13 mouse cellular contexts compared by ENCODE assay signal in genomic region chr4:145314836-145315467, GRCm38 (mm10). TPM values are rescaled to one million over a fixed set of nuclear protein-coding genes. Genes with fewer than 3 reads are reported as not detected.
A peak's percentile ranks its signal among the peaks of the same experiment; 100 is the strongest.
DNase-seq lines count a peak whose midpoint lies in the region; ATAC-seq lines count a peak whose summit lies in the region.
"Had no signal": no experiment of that assay in that cellular context is flagged by ENCODE, and none has a peak within 500 bp of the region (broad histone marks: within the 10 kb centered on the region; RNA-seq: fewer than 3 reads in every experiment).

Gene Tnfrsf8 (minus strand): TSS chr4:145315164.

- no peaks in the 10 kb centered on the region for H3K4me1 ChIP-seq in midbrain, embryonic 16.5 days (ENCODE audit: control insufficient read depth, insufficient read depth, low read length)
- H3K4me1 ChIP-seq in midbrain, embryonic 15.5 days, result no peaks in the 10 kb centered on the region
- H3K4me1 ChIP-seq in embryonic facial prominence, embryonic 10.5 days, result peaks cover 5% of the 10 kb centered on the region; the same call in 1 of the 2 replicates

- 4% methylated on average over 24 of the region's 24 CpGs for WGBS in midbrain, embryonic 16.5 days
- WGBS in midbrain, embryonic 15.5 days, result 6% methylated on average over 24 of the region's 24 CpGs
- WGBS in embryonic facial prominence, embryonic 10.5 days, result 3% methylated on average over 24 of the region's 24 CpGs

- H3K9ac ChIP-seq in midbrain, embryonic 16.5 days (ENCODE audit: low read depth, low read length), result no peak within 1 kb of the TSS
- H3K9ac ChIP-seq in midbrain, embryonic 15.5 days, result no peak within 1 kb of the TSS

- DNase-seq in R1 (ENCODE audit: low read depth, low spot score), result peak; percentile 76
- DNase-seq in thymus, postnatal 36 days, result peak; percentile 62 to 80
- DNase-seq in cerebellum, adult 9-10 months, result no peak
- DNase-seq in embryonic facial prominence, embryonic 10.5 days (ENCODE audit: low spot score), result no peak
- DNase-seq: adrenal gland, postnatal 25 days; cerebellum, adult 11-12 months; heart, postnatal 4 days; lung, adult 18-20 months had no signal

- no peaks in the 10 kb centered on the region for H3K36me3 ChIP-seq in midbrain, embryonic 16.5 days (ENCODE audit: control insufficient read depth, insufficient read depth, low read length)
- H3K36me3 ChIP-seq in midbrain, embryonic 15.5 days (replicated peaks), result no peaks in the 10 kb centered on the region
- no peaks in the 10 kb centered on the region for H3K36me3 ChIP-seq in embryonic facial prominence, embryonic 10.5 days (replicated peaks)

- no peaks in the 10 kb centered on the region for H3K9me3 ChIP-seq in midbrain, embryonic 16.5 days (replicated peaks; ENCODE audit: control insufficient read depth, low read length, poor library complexity, severe bottlenecking)
- H3K9me3 ChIP-seq in midbrain, embryonic 15.5 days, result no peaks in the 10 kb centered on the region
- H3K9me3 ChIP-seq in embryonic facial prominence, embryonic 10.5 days, result no peaks in the 10 kb centered on the region

- peak within 1 kb of the TSS; percentile 30 for H3K4me2 ChIP-seq in midbrain, embryonic 16.5 days (ENCODE audit: low read length)
- H3K4me2 ChIP-seq in midbrain, embryonic 15.5 days, result no peak within 1 kb of the TSS; the same call in 1 of the 2 replicates

- ATAC-seq in midbrain, embryonic 16.5 days, result no peak
- no peak for ATAC-seq in midbrain, embryonic 15.5 days (replicated peaks)
- ATAC-seq in megakaryocyte, adult 5-6 weeks (ENCODE audit: poor library complexity, severe bottlenecking), result peak; percentile 38

- H3K27me3 ChIP-seq in midbrain, embryonic 16.5 days (ENCODE audit: control insufficient read depth, insufficient read depth, low read depth, low read length), result no peaks in the 10 kb centered on the region
- no peaks in the 10 kb centered on the region for H3K27me3 ChIP-seq in midbrain, embryonic 15.5 days (replicated peaks)
- H3K27me3 ChIP-seq in embryonic facial prominence, embryonic 10.5 days (replicated peaks; ENCODE audit: low read depth, poor library complexity, severe bottlenecking), result peaks cover 26% of the 10 kb centered on the region

- no peak within 1 kb of the TSS for H3K27ac ChIP-seq in midbrain, embryonic 16.5 days (ENCODE audit: low read length)
- H3K27ac ChIP-seq in midbrain, embryonic 15.5 days, result no peak within 1 kb of the TSS
- H3K27ac ChIP-seq in embryonic facial prominence, embryonic 10.5 days (replicated peaks), result no peak within 1 kb of the TSS

- no peak within 1 kb of the TSS for H3K4me3 ChIP-seq in midbrain, embryonic 16.5 days (ENCODE audit: low read depth, low read length)
- H3K4me3 ChIP-seq in midbrain, embryonic 15.5 days, result no peak within 1 kb of the TSS
- no peak within 1 kb of the TSS for H3K4me3 ChIP-seq in embryonic facial prominence, embryonic 10.5 days

RNA-seq across cellular contexts. Expression of gene Tnfrsf8, which starts in this region (rescaled TPM):
- polyA plus RNA-seq in midbrain, embryonic 16.5 days (2015; fragmentation: Nextera tagmentation; extraction: Ambion mirVana), result 0.73 and 1.0 TPM in 2 replicates
- 0.52 and 0.67 TPM in 2 replicates for polyA plus RNA-seq in midbrain, embryonic 15.5 days (2015; fragmentation: Nextera tagmentation; extraction: Ambion mirVana)
- total RNA-seq in megakaryocyte, adult 5-6 weeks (2015), result 1.1 and 2.7 TPM in 2 replicates
- 1.7 and 2.8 TPM in 2 replicates for total RNA-seq in megakaryocyte, adult 5-6 weeks (2017)
- not detected in 2 replicates for polyA plus RNA-seq in embryonic facial prominence, embryonic 10.5 days (2016; fragmentation: Nextera tagmentation; extraction: Ambion mirVana)
- polyA plus RNA-seq: forebrain, embryonic 11.5 days; neural tube, embryonic 14.5 days had no signal

Comparison
In these comparisons a context has a peak if more than half of its experiments do, and no peak if none do; other contexts are left out.
1. DNase-seq: peak in R1 (single experiment) and thymus, postnatal 36 days (2 of 2); none in cerebellum, adult 9-10 months (single experiment) and embryonic facial prominence, embryonic 10.5 days (single experiment).